Mouse (Mus musculus) c-Kit-negative CD71-positive TER-119-positive erythroid progenitor cells, embryonic 14.5 days (primary cell): ENCODE measurements around the gene Sept5.

ENCODE experiments used
- DNase-seq: peaks from one replicate; pipeline ENCODE4 v3.0.0-alpha.2; 2013; ENCODE audit warnings: low read depth, low spot score

Gene Sept5

GRCm38 (mm10) chr16:18617370-18618065 is 12.2 kb downstream of the Sept5 start:
- peak; percentile 46 for DNase-seq

- DNase-seq: no peak
Measured at GRCm38 (mm10) chr16:18613301-18613700, 16.5 kb downstream of the Sept5 start.

GRCm38 (mm10) chr16:18611752-18612151 is 18.0 kb downstream of the Sept5 start:
- no peak for DNase-seq

GRCm38 (mm10) chr16:18609099-18609498 is 20.7 kb downstream of the Sept5 start:
- DNase-seq: no peak

DNA sequence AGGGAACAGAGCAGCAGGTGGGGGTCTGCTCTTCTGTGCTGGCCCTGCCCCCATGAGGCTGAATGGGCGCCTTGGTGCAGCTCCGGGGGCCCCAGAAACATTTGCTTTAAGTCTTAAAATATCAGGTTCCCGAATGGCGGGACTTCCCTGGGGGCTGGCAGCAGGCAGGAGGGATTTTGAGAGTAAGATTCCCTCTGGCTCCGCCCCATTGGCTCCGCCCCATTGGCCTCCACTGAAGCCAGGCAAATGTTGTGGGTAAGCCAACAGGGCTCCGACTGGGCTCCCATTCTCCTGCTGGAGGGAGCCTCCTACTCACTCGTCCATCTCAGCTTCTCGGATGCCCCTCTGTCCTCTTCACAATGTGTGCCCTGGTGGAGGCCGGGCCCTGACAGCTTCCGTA is 21.5 kb downstream of the Sept5 start:
- DNase-seq: no peak

- DNase-seq: no peak
Measured at GRCm38 (mm10) chr16:18605705-18606104, 24.0 kb downstream of the Sept5 start.

- no peak for DNase-seq
Measured at GRCm38 (mm10) chr16:18604267-18604701, 25.5 kb downstream of the Sept5 start.

- no peak for DNase-seq
Measured at GRCm38 (mm10) chr16:18601447-18601846, 28.3 kb downstream of the Sept5 start.

DNA sequence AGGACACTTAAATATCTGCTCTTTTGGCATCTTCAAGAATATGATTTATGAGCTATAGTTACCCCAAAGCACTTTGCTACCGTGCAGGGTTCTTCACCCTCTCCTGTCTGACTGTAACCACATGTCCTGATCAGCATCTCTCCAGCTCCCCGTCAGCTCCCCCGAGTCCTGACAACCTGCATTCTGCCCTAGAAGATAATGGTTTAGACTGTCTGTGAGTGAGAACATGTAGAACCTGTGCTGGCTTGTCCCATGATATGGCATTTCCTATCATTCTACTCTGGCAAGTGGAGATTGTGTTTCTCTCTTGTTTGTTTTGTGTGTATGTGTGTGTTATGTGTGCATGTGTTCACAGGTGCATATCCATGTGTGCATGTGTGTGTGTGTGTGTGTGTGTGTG is 31.7 kb downstream of the Sept5 start:
- no peak for DNase-seq

GRCm38 (mm10) chr16:18596255-18596654 is 33.5 kb downstream of the Sept5 start:
- DNase-seq: no peak

DNA sequence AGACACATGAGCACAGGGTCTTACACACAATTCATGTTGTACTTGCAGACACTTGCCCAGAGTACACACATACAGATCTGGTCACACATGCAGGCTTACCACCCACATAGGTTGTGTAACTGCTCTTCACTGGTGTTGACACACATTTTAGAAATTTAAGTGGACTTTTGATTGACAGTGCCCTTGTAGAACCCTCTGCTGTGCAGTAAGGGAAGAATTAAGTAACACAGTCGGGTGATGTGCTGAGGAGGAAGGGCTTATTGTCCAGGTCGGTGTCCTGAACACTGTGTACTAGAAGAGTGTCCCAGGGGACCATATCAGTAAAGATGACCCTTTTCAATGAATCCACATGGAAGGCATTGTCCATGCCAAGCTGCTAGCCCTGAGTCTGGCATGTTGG is 35.8 kb downstream of the Sept5 start:
- DNase-seq: no peak

DNA sequence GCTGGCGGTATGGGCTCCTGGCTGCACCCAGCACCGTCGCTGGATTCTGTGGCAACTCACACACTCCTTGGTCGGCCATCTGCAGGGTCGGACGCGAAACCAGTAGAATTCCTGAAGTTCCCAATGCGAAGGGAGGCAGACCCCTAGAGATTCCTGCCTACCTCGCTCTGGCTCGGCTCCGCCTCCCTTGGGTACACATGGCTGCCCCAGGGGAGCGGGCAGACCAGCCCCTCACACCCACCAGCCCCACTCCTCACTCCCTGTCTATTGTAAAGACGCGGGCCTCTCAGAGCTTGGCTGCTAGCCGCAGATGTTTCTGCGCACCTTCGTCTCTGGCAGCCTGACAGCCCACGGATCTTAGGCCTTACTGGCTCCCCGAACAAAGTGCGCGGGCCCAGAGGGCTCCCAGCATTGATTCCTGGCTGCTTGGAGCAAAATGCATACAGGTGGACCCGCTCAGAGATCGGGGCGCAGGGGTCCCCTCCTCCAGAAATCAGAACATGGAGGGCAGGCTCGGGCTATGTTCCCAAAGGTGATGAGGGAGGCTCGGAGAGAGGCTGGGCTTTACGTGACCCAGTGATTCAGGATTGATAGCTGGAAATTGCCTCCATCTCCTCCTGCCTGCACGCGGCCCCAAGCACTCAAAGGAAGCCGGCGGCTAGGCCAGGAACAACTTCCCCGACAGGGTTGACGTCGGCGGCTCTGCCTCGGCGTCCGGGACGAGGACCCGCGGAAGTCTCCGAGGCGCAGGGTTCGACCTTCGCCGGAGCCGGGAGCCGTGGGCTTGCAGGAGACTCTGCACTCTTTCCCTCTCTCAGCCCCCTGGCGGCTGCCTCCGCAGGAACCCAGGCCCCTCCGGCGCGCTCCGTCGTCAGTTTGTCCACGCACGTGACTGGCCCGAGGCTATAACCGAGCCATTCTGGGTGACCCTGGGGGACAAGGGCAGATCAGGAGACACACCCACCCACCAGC is 38.4 kb downstream of the Sept5 start:
- DNase-seq: no peak

GRCm38 (mm10) chr16:18589804-18590790 is 39.7 kb downstream of the Sept5 start, which contains the start of gene Tbx1:
Gene Tbx1 (minus strand): TSS chr16:18590671.
- no peak for DNase-seq

DNA sequence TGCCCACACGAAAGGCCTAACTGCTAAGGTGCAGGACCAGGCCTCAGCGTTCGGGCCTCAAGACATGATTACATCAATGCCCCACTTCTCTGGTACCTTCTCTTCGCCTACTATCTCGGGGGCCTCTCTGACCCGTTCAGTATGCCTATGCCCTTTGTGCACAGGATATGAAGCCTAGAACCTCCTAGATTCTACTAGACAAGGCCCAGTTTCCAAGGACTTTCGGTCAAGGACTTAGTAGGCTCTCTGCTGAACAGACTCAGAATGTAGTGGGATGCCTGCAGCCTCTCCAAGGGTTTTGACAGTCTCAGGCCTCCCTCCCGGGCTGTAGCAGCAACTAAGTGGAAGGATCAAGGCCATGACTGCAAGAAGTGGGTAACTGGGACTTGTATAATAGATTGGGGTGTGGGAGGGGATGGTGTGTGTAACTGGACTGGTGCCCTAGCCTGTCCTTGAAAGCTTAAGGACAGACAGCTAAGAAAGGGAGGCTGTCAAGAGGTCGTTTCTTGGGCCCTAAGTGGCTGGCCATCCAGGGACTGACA is 40.6 kb downstream of the Sept5 start:
- DNase-seq: no peak

DNA sequence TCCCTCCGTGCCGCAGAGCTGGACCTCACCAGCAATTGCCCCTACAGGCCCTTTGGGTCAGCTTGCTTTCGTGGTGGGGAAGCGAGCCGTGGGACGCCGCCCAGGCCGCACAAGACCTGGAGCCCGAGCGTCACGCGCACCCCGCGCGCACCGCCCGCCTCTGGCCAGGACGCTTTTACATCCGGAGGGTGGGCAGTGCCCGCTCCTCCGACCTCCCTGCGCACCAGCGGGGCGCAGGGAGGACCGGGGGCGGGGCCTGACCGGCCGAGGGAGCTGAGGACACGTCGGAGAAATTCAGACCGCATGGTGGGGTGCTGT is 41.1 kb downstream of the Sept5 start:
- DNase-seq: no peak

GRCm38 (mm10) chr16:18587847-18588737 is 41.7 kb downstream of the Sept5 start:
- DNase-seq: no peak

DNA sequence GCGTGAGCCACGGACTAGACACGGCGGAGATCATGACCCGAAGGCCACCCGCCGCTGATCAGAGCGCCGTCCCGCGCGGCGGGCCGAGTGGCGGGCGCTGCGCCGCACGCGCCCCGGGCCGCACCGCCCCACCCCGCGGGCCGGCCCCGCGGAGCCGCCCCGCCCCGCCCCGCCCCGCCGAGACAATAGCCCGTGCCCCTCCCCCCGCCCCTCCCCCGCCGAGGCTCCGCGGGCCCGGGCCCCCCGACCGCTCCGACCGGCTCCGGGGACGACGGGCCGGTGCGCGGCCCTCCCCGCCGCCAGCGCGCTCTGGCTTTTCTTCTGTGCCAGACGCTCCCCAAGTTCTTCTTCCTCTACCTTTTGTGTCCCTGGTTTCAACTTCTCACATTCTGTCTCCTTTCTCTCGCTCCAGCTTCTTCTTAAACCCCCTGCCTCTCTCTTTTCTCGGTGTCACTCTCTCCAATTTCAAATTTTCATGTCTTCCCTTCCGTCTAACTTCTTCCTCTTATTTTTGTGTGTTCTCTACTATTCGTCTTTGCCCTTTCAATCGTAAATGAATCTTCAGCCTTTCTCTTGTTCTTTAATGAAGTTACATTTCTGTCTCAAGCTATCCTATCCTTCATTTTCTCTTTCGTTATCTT is 42.7 kb downstream of the Sept5 start:
- no peak for DNase-seq

- DNase-seq: no peak
Measured at GRCm38 (mm10) chr16:18586076-18586905, 43.5 kb downstream of the Sept5 start.

GRCm38 (mm10) chr16:18585676-18586075 is 44.1 kb downstream of the Sept5 start:
- DNase-seq: no peak
